Mouse (Mus musculus): ENCODE data around the gene Socs2. TPM values are rescaled to one million over a fixed set of nuclear protein-coding genes. Genes with fewer than 3 reads are reported as not detected.
A peak's percentile ranks its signal among the peaks of the same experiment; 100 is the strongest.
"Not testable (repeated sequence)": the region's sequence is repeated elsewhere in the genome, so short reads cannot be mapped to it uniquely, and the experiment has no call there.

Socs2 gene
- total RNA-seq, 2 experiments from 2014 or later, result 7.7 to 14.0 TPM

DNA sequence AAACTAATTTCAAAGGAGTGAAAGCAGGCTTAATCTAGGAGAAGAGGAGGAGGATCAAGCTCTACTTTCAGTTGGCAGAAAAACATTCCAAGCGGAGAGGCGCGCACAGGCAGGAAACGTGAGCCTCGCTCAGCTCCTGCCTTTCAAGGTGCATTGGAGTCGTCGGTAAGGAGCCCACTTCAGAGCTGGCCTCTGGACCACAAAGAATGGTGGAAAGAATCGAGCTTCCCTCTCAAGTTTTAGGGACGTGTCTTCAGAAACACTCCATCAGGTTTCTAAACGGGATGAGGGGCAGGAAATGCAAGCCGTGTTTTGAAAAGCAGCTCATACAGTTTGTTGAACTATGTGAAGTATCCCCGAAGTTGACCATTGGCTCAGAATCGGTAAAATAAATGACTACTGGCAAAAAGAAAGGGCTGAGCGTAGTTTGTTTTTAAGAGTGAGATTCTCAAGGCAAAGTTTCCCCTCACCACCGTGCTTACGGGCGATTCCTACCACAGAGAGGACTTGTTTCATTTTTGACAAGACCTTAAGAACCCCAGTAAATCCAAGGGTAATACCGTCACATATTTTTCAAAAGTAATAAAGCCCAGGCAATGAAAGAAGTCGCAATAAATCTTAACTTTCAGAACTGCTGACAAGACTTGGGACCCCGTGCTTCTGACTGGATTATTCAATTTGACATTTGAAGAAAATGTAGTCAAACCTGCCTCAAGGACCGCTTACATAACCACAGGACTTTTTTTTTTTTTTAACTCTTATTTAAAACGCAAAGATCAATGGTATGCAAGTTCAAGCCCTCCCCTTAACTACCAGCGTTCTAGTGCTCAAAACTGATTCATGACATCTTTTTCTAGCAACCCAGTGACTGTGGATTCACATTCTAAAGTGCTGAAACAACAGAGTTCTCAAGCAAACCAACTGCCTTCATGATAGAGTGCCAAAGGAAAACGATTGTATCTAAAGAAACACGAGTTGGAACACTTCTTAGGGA lies 21.9 kb downstream of the Socs2 start:
- peak; percentile 24 for DNase-seq (ENCODE audit: low spot score)

DNA sequence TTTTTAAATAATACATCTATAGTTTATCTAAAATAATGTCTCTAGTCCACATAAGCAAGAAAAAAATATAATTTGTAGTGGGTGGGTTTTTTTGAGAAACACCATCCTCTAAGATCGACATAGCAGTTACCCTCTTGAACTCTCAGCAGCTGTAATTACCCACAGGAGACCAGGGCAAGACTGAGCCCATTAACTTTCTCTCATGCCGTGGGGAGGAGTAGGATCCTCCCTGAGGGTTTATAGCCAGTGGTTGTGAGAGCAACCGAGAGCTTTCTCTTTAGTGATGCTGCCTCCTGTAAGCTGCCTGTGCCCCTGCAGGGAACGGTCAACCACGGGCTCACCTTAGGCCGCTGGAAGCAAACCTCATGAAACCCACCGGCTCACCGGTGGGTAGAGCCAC lies 24.9 kb downstream of the Socs2 start:
- no peak for DNase-seq (ENCODE audit: low spot score)

DNA sequence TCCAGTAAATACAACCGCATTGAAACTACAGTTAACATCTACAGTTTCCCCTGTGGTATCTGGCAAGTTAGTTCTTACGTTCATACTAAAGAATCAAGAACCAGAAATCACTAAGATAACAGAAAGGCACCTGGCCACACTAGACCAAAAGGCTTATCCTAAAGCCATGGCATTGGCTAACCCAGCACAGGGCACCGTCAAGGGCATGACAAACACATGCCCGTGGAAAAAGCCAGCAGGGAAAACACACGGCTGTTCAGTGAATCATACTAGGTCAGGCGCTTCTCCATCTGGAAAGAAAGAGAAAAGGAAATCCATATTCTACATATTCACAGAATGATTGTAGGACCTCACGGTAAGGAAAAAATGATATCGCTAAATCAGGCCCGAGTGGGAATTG lies 26.1 kb downstream of the Socs2 start:
- DNase-seq (ENCODE audit: low spot score), result no peak

GRCm38 (mm10) chr10:95389805-95390204 lies 27.2 kb downstream of the Socs2 start:
- not testable (repeated sequence) for DNase-seq (ENCODE audit: low spot score)

DNA sequence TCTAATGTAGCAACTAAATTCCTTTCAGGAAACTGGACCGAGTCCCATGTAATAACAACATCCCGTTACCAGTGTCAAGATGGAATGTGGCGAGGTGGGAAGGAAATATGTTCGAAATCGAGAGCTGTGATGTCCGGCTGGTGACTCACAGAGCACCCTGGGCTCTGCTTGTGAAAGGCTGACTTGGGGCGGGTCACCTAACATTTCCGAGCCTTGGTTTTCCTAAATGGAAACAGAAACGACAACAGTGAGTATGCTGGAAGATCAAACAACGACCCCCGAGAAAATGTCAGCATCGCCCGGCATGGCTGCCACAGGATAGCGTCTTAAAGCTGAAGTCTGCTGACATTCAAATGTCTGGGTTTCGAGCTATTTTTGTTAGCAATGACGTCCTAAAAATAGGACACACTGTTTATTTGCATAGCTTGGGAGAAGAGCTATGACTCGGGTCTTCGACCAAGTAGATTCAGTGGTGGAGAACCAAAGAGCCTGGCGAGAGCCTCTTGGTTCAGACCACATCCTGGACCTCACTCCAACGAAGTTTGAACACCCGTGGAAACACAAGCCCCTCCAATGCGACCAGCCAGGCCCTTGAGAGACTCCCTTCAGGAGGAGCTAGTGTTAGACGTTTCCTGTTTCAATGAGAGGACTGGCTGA lies 28.0 kb downstream of the Socs2 start:
- DNase-seq (ENCODE audit: low spot score), result peak; percentile 52

DNA sequence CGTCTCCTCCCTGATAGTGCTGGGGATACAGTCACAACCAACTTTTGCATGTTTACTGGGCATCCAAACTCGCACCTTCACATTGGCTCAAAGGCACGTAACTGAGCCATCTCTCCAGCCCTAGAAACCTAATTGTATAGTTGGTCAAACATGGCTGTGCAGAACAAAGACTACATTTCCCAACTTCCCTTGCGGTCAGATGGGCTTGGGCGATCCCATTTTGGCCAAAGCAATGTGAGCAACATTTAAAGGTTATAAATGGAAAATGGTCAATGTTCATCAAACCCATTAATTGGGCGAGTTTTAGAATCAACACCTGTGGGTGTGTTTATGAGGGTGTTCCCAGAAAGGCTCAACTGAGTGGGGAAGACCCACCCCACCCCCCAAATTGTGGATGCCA lies 30.5 kb downstream of the Socs2 start:
- no peak for DNase-seq (ENCODE audit: low spot score)

- DNase-seq (ENCODE audit: low spot score), result no peak
These were observed 31.2 kb downstream of the Socs2 start for GRCm38 (mm10) chr10:95385801-95386203.

GRCm38 (mm10) chr10:95385081-95385480 lies 31.9 kb downstream of the Socs2 start:
- DNase-seq (ENCODE audit: low spot score), result no peak

- no peak for DNase-seq (ENCODE audit: low spot score)
These were observed 32.5 kb downstream of the Socs2 start for GRCm38 (mm10) chr10:95384446-95384845.

DNA sequence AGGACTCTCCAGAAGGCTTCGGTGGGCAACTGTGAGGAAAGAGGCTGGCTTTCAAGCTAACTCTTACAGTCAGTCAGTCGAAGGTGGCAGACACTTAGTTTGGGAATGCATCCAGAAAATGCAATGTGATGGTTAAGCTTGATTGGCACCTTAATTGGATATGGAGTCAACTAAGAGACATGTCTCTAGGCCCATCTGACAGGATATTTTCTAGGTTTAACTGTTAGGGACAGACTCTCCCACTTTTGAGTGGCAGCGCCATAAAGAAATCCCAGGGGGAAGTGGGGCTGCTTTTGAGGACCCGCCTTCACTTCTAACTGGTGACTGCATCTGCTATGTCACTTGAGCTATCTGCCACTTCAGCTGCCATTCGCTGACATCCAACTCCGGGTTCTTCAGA lies 43.6 kb downstream of the Socs2 start:
- DNase-seq (ENCODE audit: low spot score), result no peak

GRCm38 (mm10) chr10:95371942-95372341 lies 45.0 kb downstream of the Socs2 start:
- no peak for DNase-seq (ENCODE audit: low spot score)

GRCm38 (mm10) chr10:95369190-95369589 lies 47.8 kb downstream of the Socs2 start:
- no peak for DNase-seq (ENCODE audit: low spot score)

DNA sequence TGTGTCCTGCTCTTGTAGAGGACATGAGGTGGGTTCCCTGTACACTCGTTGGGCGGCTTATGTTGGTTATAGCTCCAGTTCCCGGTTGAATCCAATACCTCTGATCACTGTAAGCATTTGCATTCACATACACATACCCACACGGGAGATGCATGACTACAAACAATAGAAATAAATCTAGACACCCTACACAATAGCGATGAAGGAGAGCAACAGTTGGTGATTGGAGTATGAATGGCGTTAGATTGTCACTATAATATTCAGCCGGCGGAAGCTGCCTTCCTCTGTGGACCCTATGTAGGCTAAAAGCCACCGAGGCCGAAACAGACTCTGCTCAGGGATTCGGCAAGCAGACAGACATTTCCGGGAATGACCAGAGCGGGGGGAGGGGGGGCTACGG lies 48.8 kb downstream of the Socs2 start:
- DNase-seq (ENCODE audit: low spot score), result no peak

- DNase-seq (ENCODE audit: low spot score), result no peak
These were observed 49.3 kb downstream of the Socs2 start for GRCm38 (mm10) chr10:95367661-95368089.

DNA sequence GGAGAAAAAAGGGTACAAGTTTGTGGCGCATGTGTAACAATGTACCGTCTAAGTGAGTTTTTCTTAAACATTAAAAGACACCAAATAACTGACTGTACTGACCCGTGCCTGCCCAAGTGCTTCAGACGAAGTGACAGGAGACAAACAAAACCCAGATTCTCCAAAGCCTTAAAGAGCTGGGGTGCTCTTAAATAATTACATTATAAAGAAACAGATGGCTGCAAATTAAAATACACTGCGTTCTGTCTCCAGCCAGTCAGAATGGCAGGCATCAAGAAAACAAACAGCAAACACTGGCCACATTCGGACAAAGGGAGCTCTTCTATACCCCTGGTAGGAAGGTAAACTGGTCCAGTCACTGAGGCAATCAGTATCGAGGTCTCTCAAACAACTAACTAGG lies 49.7 kb downstream of the Socs2 start:
- DNase-seq (ENCODE audit: low spot score), result no peak

GRCm38 (mm10) chr10:95362326-95362725 lies 54.7 kb downstream of the Socs2 start:
- peak; percentile 26 for DNase-seq (ENCODE audit: low spot score)

- peak; percentile 29 for DNase-seq (ENCODE audit: low spot score)
These were observed 55.6 kb downstream of the Socs2 start for GRCm38 (mm10) chr10:95361260-95361841.

- no peak for DNase-seq (ENCODE audit: low spot score)
These were observed 56.9 kb downstream of the Socs2 start for GRCm38 (mm10) chr10:95360048-95360447.

GRCm38 (mm10) chr10:95357721-95358120 lies 59.3 kb downstream of the Socs2 start:
- no peak for DNase-seq (ENCODE audit: low spot score)

DNA sequence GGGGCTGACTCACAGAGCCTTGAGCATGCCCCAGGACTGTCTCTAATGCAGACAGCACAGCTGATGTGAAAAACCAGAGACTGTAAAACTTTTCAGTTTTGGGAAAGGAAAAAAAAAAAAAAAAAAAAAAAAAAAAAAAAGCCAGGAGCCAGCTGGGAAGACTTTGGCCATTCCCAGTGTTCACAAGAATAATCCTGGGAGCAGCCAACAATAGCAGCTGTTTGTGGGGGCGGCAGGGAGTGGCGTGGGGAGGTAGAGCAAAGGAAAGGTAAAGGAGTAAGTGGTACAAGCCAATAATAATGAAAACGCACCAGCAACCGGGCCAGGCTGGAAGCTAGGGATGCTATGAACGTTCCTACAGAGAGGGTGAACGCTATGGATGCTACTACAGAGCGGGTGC lies 60.3 kb downstream of the Socs2 start:
- DNase-seq (ENCODE audit: low spot score), result no peak

GRCm38 (mm10) chr10:95355678-95356268 lies 61.2 kb downstream of the Socs2 start:
- no peak for DNase-seq (ENCODE audit: low spot score)

GRCm38 (mm10) chr10:95354673-95355072 lies 62.3 kb downstream of the Socs2 start:
- no peak for DNase-seq (ENCODE audit: low spot score)
